Mouse (Mus musculus) lung, adult 2 months (tissue): ENCODE measurements around the gene Mras. TPM values are rescaled to one million over a fixed set of nuclear protein-coding genes. Genes with fewer than 3 reads are reported as not detected.

ENCODE experiments used
- DNase-seq: peaks from one replicate; pipeline ENCODE4 v3.0.0; 2022
- H3K4me1 ChIP-seq: fragments of 200-500 bp; 2 replicates; pipeline ENCODE4 v1.6.1; 2011; ENCODE audit warnings: low read length; ENCODE audit not compliant: control insufficient read depth, insufficient read depth
- H3K4me3 ChIP-seq: fragments of 200-500 bp; replicated peaks from 2 replicates; pipeline ENCODE3; 2011; ENCODE audit warnings: low read depth, mild to moderate bottlenecking, control low read depth, low read length; ENCODE audit errors: extremely low read depth
- CTCF ChIP-seq: fragments of 200-500 bp; IDR thresholded peaks from 2 replicates; pipeline ENCODE4 v1.5.1; 2011; ENCODE audit warnings: mild to moderate bottlenecking, low read length, control low read depth; ENCODE audit not compliant: insufficient read depth
- POLR2A ChIP-seq: fragments of 200-500 bp; IDR thresholded peaks from 2 replicates; pipeline ENCODE4 v1.6.1; 2011; ENCODE audit warnings: low read depth, mild to moderate bottlenecking, control low read depth, low read length, borderline replicate concordance; ENCODE audit errors: extremely low read depth
- WGBS: fragments of 180-500 bp; shearing (Covaris S2); methylation state at CpG from one replicate; pipeline ENCODE4 v1.1.7; 2018; 5-methylcytosine and 5-hydroxymethylcytosine counted together
- polyA plus RNA-seq: library from polyadenylated mRNA; depleted of rRNA; stranded (reverse); fragments of >200 nt; gene quantifications from 2 replicates; pipeline ENCODE4 v1.2.3, GENCODE M21; 2012

Mras gene
- polyA plus RNA-seq, 1 experiment: 9.2 TPM

DNA sequence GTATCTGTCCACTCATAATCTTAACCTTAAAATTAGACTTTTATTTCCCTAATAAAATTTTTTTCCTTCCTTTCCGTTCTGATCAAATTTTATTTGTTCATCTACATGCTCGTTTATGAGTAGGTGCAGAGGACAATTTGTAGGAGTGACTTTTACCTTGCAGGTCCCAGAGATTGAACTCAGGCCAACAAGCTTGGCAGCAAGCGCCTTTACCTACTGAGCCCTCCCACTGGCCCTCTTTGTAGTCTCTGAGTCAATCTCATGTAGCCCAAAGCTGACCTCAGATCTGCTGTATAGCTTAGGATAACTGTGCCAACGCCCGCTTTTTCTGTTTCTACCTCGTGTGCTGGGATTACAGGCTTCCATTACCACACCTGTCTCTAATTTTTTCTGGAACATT is 5.2 kb downstream of the Mras start:
- DNase-seq: no peak
- WGBS: 79% methylated on average over 6 of the region's 6 CpGs
- TF ChIP-seq CTCF (no peak), POLR2A (no peak)
- H3K4me3 ChIP-seq: no peak overlapping the region
- no peaks in the 10 kb centered on the region for H3K4me1 ChIP-seq

DNA sequence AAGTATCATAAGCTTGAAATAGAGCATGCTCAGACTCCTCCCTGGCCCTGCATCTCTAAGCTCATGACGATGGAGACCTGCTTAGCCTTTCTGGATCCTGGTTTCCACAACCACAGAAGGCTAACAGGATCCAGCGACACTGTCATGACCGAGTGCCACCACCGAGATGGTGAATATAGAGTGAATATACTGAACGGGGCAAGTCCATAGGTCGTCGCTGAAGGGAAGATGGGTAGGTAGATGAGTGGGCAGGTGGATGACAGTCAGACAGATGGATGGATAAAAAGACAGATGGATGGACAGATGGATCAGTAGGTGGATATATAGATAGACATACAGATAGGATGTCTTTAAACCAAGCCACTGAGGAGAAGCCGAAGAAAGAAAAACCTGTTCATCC is 5.8 kb downstream of the Mras start:
- no peaks in the 10 kb centered on the region for H3K4me1 ChIP-seq
- no peak for DNase-seq
- WGBS: 88% methylated on average over 8 of the region's 8 CpGs
- no peak for TF ChIP-seq CTCF
- TF ChIP-seq POLR2A: no peak
- H3K4me3 ChIP-seq: no peak overlapping the region

DNA sequence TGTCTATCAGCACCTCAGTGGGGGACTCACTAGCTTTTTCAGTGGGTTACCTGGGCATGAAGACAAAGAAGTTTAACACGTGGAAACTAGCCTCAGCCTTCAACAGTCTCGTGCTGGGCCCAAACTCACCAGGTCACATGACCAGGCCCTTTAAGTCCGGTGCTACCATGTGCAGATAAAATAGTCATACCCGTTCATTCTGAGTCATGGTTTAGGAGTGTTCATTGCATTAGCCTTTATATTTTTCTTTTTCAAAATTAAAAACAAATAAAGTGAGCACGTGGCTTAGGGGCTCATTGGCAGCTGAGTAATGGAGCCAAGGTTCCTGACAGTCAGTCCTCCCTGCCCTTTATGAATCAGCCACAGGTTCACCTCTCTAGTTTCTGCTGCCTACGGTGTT is 6.4 kb downstream of the Mras start:
- Histone ChIP-seq H3K4me1 (no peaks in the 10 kb centered on the region), H3K4me3 (no peak overlapping the region)
- no peak for DNase-seq
- TF ChIP-seq POLR2A: no peak
- no peak for TF ChIP-seq CTCF
- WGBS: 69% methylated on average over 6 of the region's 6 CpGs

DNA sequence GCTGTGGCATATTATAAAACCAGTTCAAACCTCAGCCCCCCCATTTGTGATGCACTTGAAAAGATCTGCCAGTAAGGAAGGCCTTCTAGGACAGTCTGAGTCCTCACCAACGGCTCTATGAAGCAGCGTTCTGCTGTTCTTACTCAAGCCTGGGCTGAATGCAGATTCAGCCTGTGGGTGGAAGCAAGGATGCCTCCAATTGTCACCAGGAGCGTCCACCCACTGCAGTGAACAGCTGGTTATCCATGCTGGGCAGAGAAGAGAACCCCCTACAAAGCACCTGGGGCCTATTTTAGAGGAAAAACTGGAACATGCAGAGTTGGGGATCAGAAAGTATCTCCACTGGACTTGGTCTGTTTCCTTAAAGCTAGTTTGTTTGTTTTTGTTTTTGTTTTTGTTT is 7.3 kb downstream of the Mras start:
- H3K4me1 ChIP-seq: no peaks in the 10 kb centered on the region
- no peak for TF ChIP-seq CTCF
- H3K4me3 ChIP-seq: no peak overlapping the region
- WGBS: 87% methylated on average over 3 of the region's 3 CpGs
- DNase-seq: no peak

DNA sequence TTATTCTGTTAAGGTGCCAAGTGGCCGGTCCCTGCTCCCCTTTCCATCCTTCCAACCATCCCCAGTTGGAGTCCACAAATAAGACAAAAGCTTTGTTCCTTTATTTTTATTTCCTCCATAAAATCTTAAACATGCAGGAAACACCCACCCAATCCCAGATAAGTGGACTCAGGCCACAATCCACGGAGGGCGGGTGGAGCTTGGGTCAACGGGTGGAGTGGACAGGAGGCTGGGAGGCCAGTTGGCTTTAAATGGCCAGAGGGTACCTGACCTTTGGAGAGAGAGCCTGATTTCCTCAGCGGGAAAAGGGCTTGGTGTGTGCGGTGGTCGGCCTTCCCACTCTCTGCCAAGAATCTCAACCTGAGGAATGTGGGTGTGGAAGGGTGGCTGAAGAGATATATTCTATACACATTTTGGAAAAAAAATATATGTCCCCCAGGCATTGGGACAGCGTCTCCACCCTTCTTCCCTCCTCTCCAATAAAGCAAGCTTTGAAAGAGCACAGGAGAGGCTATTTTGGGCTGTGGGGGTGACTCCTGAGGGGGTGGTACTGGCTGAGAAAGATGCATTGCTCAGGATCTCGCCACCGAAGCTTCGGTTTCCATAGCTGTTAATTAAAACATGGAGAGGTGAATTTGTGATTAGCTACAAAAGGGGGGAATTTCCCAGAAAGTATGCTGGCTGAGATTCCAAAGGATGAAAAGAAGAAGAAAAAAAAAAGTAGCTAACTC is 8.4 kb downstream of the Mras start:
- WGBS: 54% methylated on average over 11 of the region's 11 CpGs
- DNase-seq: no peak

DNA sequence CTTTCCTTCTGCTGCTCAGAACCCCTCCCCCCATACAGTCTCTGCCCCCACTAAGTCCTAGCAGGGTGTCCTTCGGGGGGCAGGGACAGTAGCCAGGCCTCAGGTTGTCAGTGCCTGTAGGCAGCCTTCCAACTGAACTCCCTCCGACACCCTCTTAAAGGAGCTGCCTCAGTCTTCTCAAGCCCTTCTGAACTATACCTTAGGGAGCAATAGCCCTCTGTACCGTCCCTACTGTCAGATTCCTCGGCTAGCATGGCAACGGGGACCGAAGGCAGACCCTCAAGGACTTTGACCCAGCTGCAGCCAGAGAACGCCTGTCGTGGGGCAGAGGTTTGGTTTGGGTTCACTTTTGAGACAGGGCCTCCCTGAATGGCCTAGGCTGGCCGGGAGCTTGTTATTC is 11.9 kb downstream of the Mras start:
- no peak overlapping the region for H3K4me3 ChIP-seq
- 73% methylated on average over 9 of the region's 9 CpGs for WGBS
- no peak for DNase-seq
- TF ChIP-seq CTCF (no peak), POLR2A (no peak)
- H3K4me1 ChIP-seq: peaks cover 8% of the 10 kb centered on the region

More for the DNA sequence above, 8.4 kb downstream of the Mras start:
- Histone ChIP-seq H3K4me1 (peaks cover 4% of the 10 kb centered on the region; the same call in 1 of the 2 replicates), H3K4me3 (no peak overlapping the region)
- TF ChIP-seq CTCF (no peak), POLR2A (no peak)

DNA sequence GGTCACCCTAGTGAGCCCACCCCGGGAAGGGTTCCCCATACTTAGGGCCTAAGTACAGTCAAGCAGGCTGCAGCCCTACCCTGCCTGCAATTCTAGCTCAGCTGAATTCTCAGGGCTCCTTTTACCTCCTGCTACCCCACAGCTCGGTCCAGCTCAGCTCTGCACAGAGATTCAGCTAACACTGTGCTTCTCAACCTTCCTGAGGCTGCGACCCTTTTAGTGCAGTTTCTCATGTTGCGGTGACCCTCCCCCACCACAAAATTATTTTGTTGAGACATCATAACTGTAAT is 12.7 kb downstream of the Mras start:
- TF ChIP-seq CTCF (no peak), POLR2A (no peak)
- 78% methylated on average over 4 of the region's 4 CpGs for WGBS
- no peak for DNase-seq
- H3K4me1 ChIP-seq: peaks cover 8% of the 10 kb centered on the region
- H3K4me3 ChIP-seq: no peak overlapping the region

DNA sequence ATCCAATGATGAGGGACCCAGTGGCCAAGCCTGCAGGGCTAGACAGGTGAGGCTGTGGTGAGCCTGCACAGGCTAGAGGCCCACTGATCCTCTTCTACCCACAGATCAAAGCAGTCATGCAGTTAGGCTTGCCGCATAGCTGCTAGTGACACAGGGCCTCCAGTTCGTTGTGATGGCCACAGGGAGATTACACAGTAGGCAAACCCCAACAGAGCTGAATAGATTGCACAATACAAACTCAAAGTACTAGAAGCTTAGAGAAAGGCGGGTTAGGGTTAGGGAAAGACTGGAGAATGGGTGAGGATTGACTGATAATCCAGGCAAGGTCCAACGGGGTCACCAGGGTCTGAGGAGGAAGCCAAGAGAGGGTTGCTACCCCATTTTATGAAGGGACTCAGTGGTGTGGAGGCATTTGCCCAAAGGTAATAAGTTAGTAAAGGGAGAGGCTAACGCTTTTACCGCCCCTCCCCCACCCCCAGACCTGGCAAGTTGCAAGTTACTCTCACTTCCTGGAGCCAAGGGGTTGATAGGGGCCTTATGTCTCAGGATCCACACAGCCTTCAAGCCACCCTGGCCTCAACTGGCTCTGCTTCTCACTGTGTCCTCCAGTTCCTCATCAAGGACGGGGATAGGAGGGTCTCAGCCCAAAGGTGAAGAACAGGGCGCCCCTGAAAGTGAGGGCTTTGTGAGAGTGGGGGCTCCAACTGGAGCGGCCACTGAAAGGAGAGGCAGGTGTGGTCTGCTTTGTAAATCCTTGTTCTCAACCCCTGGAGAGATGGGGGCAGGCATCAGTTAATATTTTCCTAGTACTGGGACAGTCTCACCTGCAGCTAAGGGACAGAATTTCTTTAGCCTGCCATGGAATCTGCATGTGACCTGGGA is 13.2 kb downstream of the Mras start:
- H3K4me3 ChIP-seq: no peak overlapping the region
- no peak for TF ChIP-seq POLR2A
- no peak for TF ChIP-seq CTCF
- H3K4me1 ChIP-seq: peaks cover 8% of the 10 kb centered on the region
- DNase-seq: no peak
- 66% methylated on average over 9 of the region's 9 CpGs for WGBS

DNA sequence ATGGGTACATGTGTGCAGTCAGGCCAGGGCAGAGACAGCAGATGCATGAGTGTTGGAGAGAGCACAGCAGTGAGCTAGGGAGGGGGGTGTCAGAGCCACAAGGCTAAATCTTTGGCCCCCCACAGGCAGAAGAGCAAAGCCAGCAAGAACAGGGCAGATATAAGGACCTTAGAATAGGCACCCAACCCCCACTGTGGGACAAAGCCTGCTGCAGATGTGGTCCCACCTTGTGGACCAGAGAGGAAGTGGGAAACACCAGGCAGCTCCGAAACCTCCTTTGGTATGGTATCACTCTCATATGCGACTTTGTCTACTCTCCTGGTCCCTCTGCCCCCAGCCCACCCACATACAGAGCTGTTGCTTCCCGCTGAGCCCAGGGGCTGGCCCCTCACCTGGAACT is 15.3 kb downstream of the Mras start:
- no peak for DNase-seq
- H3K4me1 ChIP-seq: peaks cover 8% of the 10 kb centered on the region
- 72% methylated on average over 3 of the region's 3 CpGs for WGBS

DNA sequence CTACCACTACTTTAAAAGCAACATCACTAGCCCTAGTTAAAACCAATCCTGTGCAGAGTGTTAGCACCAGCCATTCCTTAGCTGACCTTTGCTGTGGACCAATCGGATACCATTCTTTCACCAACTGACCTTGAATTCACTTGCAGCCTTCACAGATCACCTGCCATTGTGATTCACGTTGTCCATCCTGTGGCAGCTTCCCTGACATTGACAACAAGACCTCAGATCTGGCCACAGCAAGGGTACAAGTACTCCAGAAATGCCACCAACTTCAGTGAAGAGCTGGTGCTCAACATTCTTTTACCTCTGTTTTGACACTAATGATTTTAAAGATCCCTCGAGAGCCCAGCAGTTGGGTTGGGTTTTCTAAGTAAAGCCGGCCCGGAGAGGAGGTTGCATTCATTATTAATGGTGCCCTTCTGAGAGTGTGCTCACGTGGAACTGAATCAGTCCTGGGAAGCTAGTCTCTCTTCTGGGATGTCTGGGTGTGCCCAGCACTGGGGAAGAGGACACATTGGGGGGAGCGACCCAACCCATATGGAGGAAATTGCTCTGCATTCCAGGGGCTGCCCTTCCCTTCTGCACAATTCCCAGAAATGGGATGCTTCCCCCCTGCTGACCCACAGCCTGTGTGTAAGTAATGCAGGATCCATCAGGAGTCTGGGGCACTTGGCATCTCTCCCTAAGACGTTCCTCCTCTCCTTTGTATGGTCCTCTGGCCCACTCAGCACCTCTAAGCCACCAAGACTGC is 17.1 kb downstream of the Mras start:
- no peak overlapping the region for H3K4me3 ChIP-seq
- no peak for TF ChIP-seq CTCF
- TF ChIP-seq POLR2A: no peak
- peaks cover 10% of the 10 kb centered on the region for H3K4me1 ChIP-seq
- no peak for DNase-seq
- WGBS: 54% methylated on average over 8 of the region's 8 CpGs

More for the DNA sequence above, 15.3 kb downstream of the Mras start:
- TF ChIP-seq CTCF (no peak), POLR2A (no peak)
- H3K4me3 ChIP-seq: no peak overlapping the region
